Mouse (Mus musculus) neural tube, embryonic 11.5 days (tissue): ENCODE data around the gene Vamp2. TPM values are rescaled to one million over a fixed set of nuclear protein-coding genes. Genes with fewer than 3 reads are reported as not detected.
A peak's percentile ranks its signal among the peaks of the same experiment; 100 is the strongest.

Experiments used
- ATAC-seq: fragments of 200-750 bp; cut with Nextera tagmentation; 2 replicates; pipeline ENCODE4 v1.8.0; 2017; ENCODE audit warnings: moderate number of reproducible peaks, mild to moderate bottlenecking, moderate TSS enrichment, moderate library complexity; ENCODE audit not compliant: insufficient read depth, low FRiP score, low TSS enrichment
- DNase-seq: peaks from one replicate; pipeline ENCODE4 v3.0.0-alpha.2; 2015; ENCODE audit warnings: low spot score
- H3K27ac ChIP-seq: fragments of 300-500 bp; sonication (generic); 2 replicates; pipeline ENCODE4 v1.5.1; 2014; ENCODE audit warnings: low read depth, mild to moderate bottlenecking, low read length
- H3K27me3 ChIP-seq: fragments of 300-500 bp; sonication (generic); 2 replicates; pipeline ENCODE4 v1.6.1; 2014; ENCODE audit warnings: mild to moderate bottlenecking, low read length, mixed read lengths; ENCODE audit not compliant: control insufficient read depth, insufficient read depth
- H3K36me3 ChIP-seq: fragments of 300-500 bp; sonication (generic); 2 replicates; pipeline ENCODE4 v1.6.1; 2014; ENCODE audit warnings: mild to moderate bottlenecking, low read length, moderate library complexity, mixed read lengths; ENCODE audit not compliant: control insufficient read depth, insufficient read depth
- H3K4me1 ChIP-seq: fragments of 300-500 bp; sonication (generic); 2 replicates; pipeline ENCODE4 v1.6.1; 2014; ENCODE audit warnings: low read length, mixed read lengths; ENCODE audit not compliant: control insufficient read depth, insufficient read depth
- H3K4me2 ChIP-seq: fragments of 300-500 bp; sonication (generic); 2 replicates; pipeline ENCODE4 v1.6.1; 2014; ENCODE audit warnings: low read depth, mild to moderate bottlenecking, moderate library complexity
- H3K4me3 ChIP-seq: fragments of 300-500 bp; sonication (generic); 2 replicates; pipeline ENCODE4 v1.5.1; 2014; ENCODE audit warnings: low read depth, low read length
- H3K9ac ChIP-seq: fragments of 300-500 bp; sonication (generic); 2 replicates; pipeline ENCODE4 v1.6.1; 2014; ENCODE audit warnings: mild to moderate bottlenecking, low read length
- H3K9me3 ChIP-seq: fragments of 300-500 bp; sonication (generic); 2 replicates; pipeline ENCODE4 v1.6.1; 2016; ENCODE audit warnings: low read length; ENCODE audit not compliant: control insufficient read depth
- WGBS: fragments of 180-500 bp; shearing (Covaris S2); extraction: QIAGEN DNeasy Blood & Tissue Kit; methylation state at CpG from one replicate; pipeline ENCODE4 v1.1.7; 2014; 5-methylcytosine and 5-hydroxymethylcytosine counted together
- polyA plus RNA-seq: library from polyadenylated mRNA; unstranded; fragments of >200 nt; fragmentation: Nextera tagmentation; extraction: Ambion mirVana; gene quantifications from 2 replicates; pipeline ENCODE4 v1.2.1, GENCODE M21; 2014

The Vamp2 gene
- polyA plus RNA-seq, 1 experiment from 2014 or later: 112 TPM

GRCm38 (mm10) chr11:69120221-69121000 lies 32.1 kb downstream of the Vamp2 start, which contains the start of gene Hes7:
Gene Hes7, plus strand, starts transcription at chr11:69120404.
- ATAC-seq (no peak), DNase-seq (peak; percentile 50)
- peak within 1 kb of the TSS; percentile 43; the same call in 1 of the 2 replicates for H3K9ac ChIP-seq
- no peaks in the 10 kb centered on the region for H3K9me3 ChIP-seq
- H3K36me3 ChIP-seq: no peaks in the 10 kb centered on the region
- under 1% methylated on average over 27 of the region's 27 CpGs for WGBS
- peaks cover 18% of the 10 kb centered on the region for H3K27me3 ChIP-seq
- peak within 1 kb of the TSS; percentile 69 for H3K4me3 ChIP-seq
- H3K27ac ChIP-seq: no peak within 1 kb of the TSS
- H3K4me2 ChIP-seq: peak within 1 kb of the TSS; percentile 90
- peaks cover 16% of the 10 kb centered on the region for H3K4me1 ChIP-seq

- no peak for ATAC-seq
- no peak overlapping the region for H3K27ac ChIP-seq
Observed at GRCm38 (mm10) chr11:69121001-69121740, 32.9 kb downstream of the Vamp2 start.

GRCm38 (mm10) chr11:69121741-69122335 lies 33.5 kb downstream of the Vamp2 start:
- Histone ChIP-seq H3K4me1 (peaks cover 22% of the 10 kb centered on the region), H3K27ac (no peak overlapping the region), H3K9me3 (no peaks in the 10 kb centered on the region), H3K4me3 (peak overlapping the region; percentile 69), H3K27me3 (peaks cover 18% of the 10 kb centered on the region), H3K9ac (peak overlapping the region; percentile 43), H3K36me3 (no peaks in the 10 kb centered on the region), H3K4me2 (peak overlapping the region; percentile 90)
- ATAC-seq (no peak), DNase-seq (no peak)
- 0% methylated on average over 31 of the region's 32 CpGs for WGBS

More at GRCm38 (mm10) chr11:69121001-69121740, 32.9 kb downstream of the Vamp2 start:
- H3K9me3 ChIP-seq: no peaks in the 10 kb centered on the region
- H3K4me1 ChIP-seq: peaks cover 20% of the 10 kb centered on the region
- peak overlapping the region; percentile 43; the same call in 1 of the 2 replicates for H3K9ac ChIP-seq
- H3K36me3 ChIP-seq: no peaks in the 10 kb centered on the region
- WGBS: under 1% methylated on average over 33 of the region's 33 CpGs
- peak; percentile 54 for DNase-seq
- peaks cover 18% of the 10 kb centered on the region for H3K27me3 ChIP-seq
- peak overlapping the region; percentile 90 for H3K4me2 ChIP-seq
- peak overlapping the region; percentile 69 for H3K4me3 ChIP-seq

DNA sequence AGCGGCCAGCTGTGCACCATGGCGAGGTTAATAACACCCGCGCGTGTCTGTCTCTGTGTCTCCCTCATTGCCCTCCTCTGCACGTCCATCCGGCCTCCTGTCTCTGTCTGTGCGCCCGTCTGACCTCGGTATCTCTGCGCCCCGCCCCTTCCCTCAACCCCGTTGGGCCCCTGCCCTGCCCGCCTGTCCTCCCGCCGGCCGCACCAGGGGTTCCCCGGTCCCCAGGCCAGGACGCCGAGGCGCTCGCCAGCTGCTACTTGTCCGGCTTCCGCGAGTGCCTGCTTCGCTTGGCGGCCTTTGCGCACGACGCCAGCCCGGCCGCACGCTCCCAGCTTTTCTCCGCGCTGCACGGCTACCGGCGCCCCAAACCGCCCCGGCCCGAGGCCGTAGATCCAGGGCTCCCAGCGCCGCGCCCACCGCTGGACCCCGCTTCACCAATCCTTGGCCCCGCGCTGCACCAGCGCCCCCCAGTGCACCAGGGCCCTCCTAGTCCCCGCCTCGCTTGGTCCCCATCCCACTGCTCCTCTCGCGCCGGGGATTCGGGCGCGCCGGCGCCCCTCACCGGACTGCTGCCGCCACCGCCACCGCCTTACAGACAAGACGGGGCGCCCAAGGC lies 34.2 kb downstream of the Vamp2 start, which contains the start of gene 9130213A22Rik:
Gene 9130213A22Rik (minus strand): TSS at position 254 of the 616 bp plus-strand sequence.
- Histone ChIP-seq H3K27me3 (peaks cover 15% of the 10 kb centered on the region), H3K4me1 (peaks cover 22% of the 10 kb centered on the region), H3K36me3 (no peaks in the 10 kb centered on the region), H3K27ac (peak within 1 kb of the TSS; percentile 60), H3K4me2 (peak within 1 kb of the TSS; percentile 90), H3K9me3 (no peaks in the 10 kb centered on the region), H3K9ac (peak within 1 kb of the TSS; percentile 43), H3K4me3 (peak within 1 kb of the TSS; percentile 69)
- DNase-seq (peak; percentile 91), ATAC-seq (peak; percentile 30; the same call in 1 of the 2 replicates)
- WGBS: under 1% methylated on average over 56 of the region's 66 CpGs

DNA sequence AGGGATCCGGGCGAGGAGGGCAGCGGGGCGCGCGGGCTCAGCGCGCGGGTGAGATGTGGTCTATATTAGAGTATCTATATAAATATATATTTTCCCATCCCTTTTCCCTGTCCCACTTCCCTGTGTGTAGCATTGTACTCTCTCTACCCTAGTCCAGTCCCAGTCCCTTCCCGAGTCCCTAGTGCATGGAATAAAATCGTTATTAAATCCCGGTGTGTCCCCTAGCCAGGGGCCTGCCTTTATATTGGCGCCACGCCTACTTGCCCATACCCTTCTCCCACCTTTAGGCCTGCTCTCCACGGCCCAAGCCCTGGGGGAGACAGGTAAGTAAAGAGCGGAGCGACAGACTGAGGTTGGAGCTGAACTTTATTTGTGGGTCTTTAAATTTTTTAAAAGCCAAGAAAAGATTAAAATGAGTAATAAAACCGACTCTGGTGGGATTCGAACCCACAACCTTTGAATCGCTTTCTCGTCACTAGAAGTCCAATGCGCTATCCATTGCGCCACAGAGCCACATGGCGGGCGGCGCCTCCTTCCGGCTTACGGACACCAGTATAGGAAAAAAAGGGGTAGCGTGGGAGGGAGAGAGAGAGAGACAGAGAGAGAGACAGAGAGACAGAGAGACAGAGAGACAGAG lies 34.9 kb downstream of the Vamp2 start:
- peak; percentile 94 for DNase-seq
- Histone ChIP-seq H3K27me3 (peaks cover 15% of the 10 kb centered on the region), H3K4me3 (peak overlapping the region; percentile 69), H3K27ac (no peak overlapping the region; the same call in 1 of the 2 replicates), H3K4me1 (peaks cover 22% of the 10 kb centered on the region), H3K9ac (peak overlapping the region; percentile 43), H3K9me3 (no peaks in the 10 kb centered on the region), H3K4me2 (peak overlapping the region; percentile 90), H3K36me3 (no peaks in the 10 kb centered on the region)
- under 1% methylated on average over 29 of the region's 29 CpGs for WGBS
- no peak for ATAC-seq

GRCm38 (mm10) chr11:69123693-69124497 lies 35.6 kb downstream of the Vamp2 start:
- H3K9me3 ChIP-seq: no peaks in the 10 kb centered on the region
- under 1% methylated on average over 31 of the region's 31 CpGs for WGBS
- peak; percentile 95 for DNase-seq
- no peak overlapping the region for H3K27ac ChIP-seq
- H3K4me3 ChIP-seq: peak overlapping the region; percentile 69
- H3K27me3 ChIP-seq: peaks cover 15% of the 10 kb centered on the region
- ATAC-seq: peak; percentile 67
- H3K9ac ChIP-seq: peak overlapping the region; percentile 41; the same call in 1 of the 2 replicates
- peak overlapping the region; percentile 90 for H3K4me2 ChIP-seq
- no peaks in the 10 kb centered on the region for H3K36me3 ChIP-seq
- H3K4me1 ChIP-seq: peaks cover 21% of the 10 kb centered on the region

GRCm38 (mm10) chr11:69124498-69124847 lies 36.2 kb downstream of the Vamp2 start:
- Histone ChIP-seq H3K27ac (no peak overlapping the region), H3K4me1 (peaks cover 17% of the 10 kb centered on the region), H3K4me2 (peak overlapping the region; percentile 90; the same call in 1 of the 2 replicates), H3K9ac (no peak overlapping the region), H3K4me3 (no peak overlapping the region), H3K9me3 (no peaks in the 10 kb centered on the region), H3K27me3 (peaks cover 15% of the 10 kb centered on the region), H3K36me3 (no peaks in the 10 kb centered on the region)
- WGBS: under 1% methylated on average over 3 of the region's 3 CpGs
- no peak for DNase-seq
- ATAC-seq: peak; percentile 66
